Mouse (Mus musculus): ENCODE results near the gene Htra2.

Gene Htra2

GRCm38 (mm10) chr6:83031921-83032590 lies 23.0 kb downstream of the Htra2 start:
- no peak for DNase-seq (ENCODE audit: low spot score in 2 of 2)

GRCm38 (mm10) chr6:83031111-83031510 lies 24.0 kb downstream of the Htra2 start:
- DNase-seq (ENCODE audit: low spot score in 2 of 2), result no peak

- DNase-seq (ENCODE audit: low spot score in 2 of 2), result no peak
Observed at GRCm38 (mm10) chr6:83029777-83030176, 25.3 kb downstream of the Htra2 start.

GRCm38 (mm10) chr6:83027706-83028105 lies 27.4 kb downstream of the Htra2 start:
- DNase-seq (ENCODE audit: low spot score in 2 of 2), result no peak

- DNase-seq (ENCODE audit: low spot score in 2 of 2), result no peak
Observed at GRCm38 (mm10) chr6:83027293-83027692, 27.8 kb downstream of the Htra2 start.

GRCm38 (mm10) chr6:83025221-83025620 lies 29.9 kb downstream of the Htra2 start:
- no peak for DNase-seq (ENCODE audit: low spot score in 2 of 2)

- no peak for DNase-seq (ENCODE audit: low spot score in 2 of 2)
Observed at GRCm38 (mm10) chr6:83024421-83024820, 30.7 kb downstream of the Htra2 start.

GRCm38 (mm10) chr6:83023786-83024185 lies 31.3 kb downstream of the Htra2 start:
- DNase-seq (ENCODE audit: low spot score in 2 of 2), result no peak

- no peak for DNase-seq (ENCODE audit: low spot score in 2 of 2)
Observed at GRCm38 (mm10) chr6:83023008-83023407, 32.1 kb downstream of the Htra2 start.

GRCm38 (mm10) chr6:83020836-83021593 lies 34.1 kb downstream of the Htra2 start:
- DNase-seq (ENCODE audit: low spot score in 2 of 2), result no peak

- peak in 1 of 2 experiments; percentile 69 for DNase-seq (ENCODE audit: low spot score in 2 of 2)
Observed at GRCm38 (mm10) chr6:83020121-83020520, 35.0 kb downstream of the Htra2 start.

GRCm38 (mm10) chr6:83019044-83019443 lies 36.0 kb downstream of the Htra2 start:
- DNase-seq (ENCODE audit: low spot score in 2 of 2), result no peak

- DNase-seq (ENCODE audit: low spot score in 2 of 2), result no peak
Observed at GRCm38 (mm10) chr6:83017190-83017589, 37.9 kb downstream of the Htra2 start.

- no peak for DNase-seq (ENCODE audit: low spot score in 2 of 2)
Observed at GRCm38 (mm10) chr6:83015749-83016148, 39.3 kb downstream of the Htra2 start.

- DNase-seq (ENCODE audit: low spot score in 2 of 2), result peak in 1 of 2 experiments; percentile 83
Observed at GRCm38 (mm10) chr6:83014482-83015466, 40.3 kb downstream of the Htra2 start.

- peak in 1 of 2 experiments; percentile 53 for DNase-seq (ENCODE audit: low spot score in 2 of 2)
Observed at GRCm38 (mm10) chr6:83013444-83013843, 41.6 kb downstream of the Htra2 start.

- peak in 1 of 2 experiments; percentile 29 for DNase-seq (ENCODE audit: low spot score in 2 of 2)
Observed at GRCm38 (mm10) chr6:83011756-83012155, 43.3 kb downstream of the Htra2 start.

GRCm38 (mm10) chr6:83011255-83011654 lies 43.8 kb downstream of the Htra2 start:
- DNase-seq (ENCODE audit: low spot score in 2 of 2), result peak in 1 of 2 experiments; percentile 33

- DNase-seq (ENCODE audit: low spot score in 2 of 2), result peak in 1 of 2 experiments; percentile 32
Observed at GRCm38 (mm10) chr6:83010010-83010409, 45.1 kb downstream of the Htra2 start.

GRCm38 (mm10) chr6:83008659-83009058 lies 46.4 kb downstream of the Htra2 start:
- peak in 1 of 2 experiments; percentile 21 for DNase-seq (ENCODE audit: low spot score in 2 of 2)

- peak in 1 of 2 experiments; percentile 7 for DNase-seq (ENCODE audit: low spot score in 2 of 2)
Observed at GRCm38 (mm10) chr6:83006114-83006513, 49.0 kb downstream of the Htra2 start.
